16 mouse cellular contexts compared by ENCODE assay signal in genomic region chr16:28089489-28090134, GRCm38 (mm10).
DNase-seq lines count a peak whose midpoint lies in the region; ATAC-seq and TF ChIP-seq lines count a peak whose summit lies in the region.
"Had no signal": no experiment of that assay in that cellular context is flagged by ENCODE, and none has a peak within 500 bp of the region (broad histone marks: within the 10 kb centered on the region; RNA-seq: fewer than 3 reads in every experiment).

No protein-coding gene starts in this region.

- ATAC-seq in midbrain, embryonic 16.5 days = peak; percentile 36; the same call in 1 of the 2 replicates
- ATAC-seq: intestine, embryonic 16.5 days; liver, embryonic 12.5 days had no signal

- TF ChIP-seq CTCF in cortical plate, adult 2 months (IDR thresholded peaks at IDR 0.05; ENCODE audit: extremely low read depth, insufficient read depth, low read length) = no peak

- peak; percentile 10 to 45 for DNase-seq in left cerebral cortex, adult 9 months (ENCODE audit: low spot score in 2 of 2)
- DNase-seq in left cerebral cortex, adult 11 months (ENCODE audit: low spot score) = no peak
- peak; percentile 36 for DNase-seq in R1 (ENCODE audit: low read depth, low spot score)
- DNase-seq in thymus, adult 18-20 months = no peak
- DNase-seq in gastrocnemius, postnatal 36 days = no peak
- DNase-seq: cerebellum, adult 9-10 months; gastrocnemius, adult 2 months; heart, postnatal 10 days; kidney, postnatal 36 days; layer of hippocampus, postnatal 36 days had no signal

- H3K4me3 ChIP-seq in cortical plate, adult 2 months (ENCODE audit: insufficient read depth, low read length) = no peak overlapping the region
- H3K4me3 ChIP-seq in midbrain, embryonic 16.5 days (ENCODE audit: low read depth, low read length) = no peak overlapping the region
- H3K4me3 ChIP-seq: erythroblast, embryonic 14.5 days; gastrocnemius, adult 2 months; liver, embryonic 12.5 days; megakaryocyte, embryonic 14.5 days had no signal

- H3K9me3 ChIP-seq in midbrain, embryonic 16.5 days (replicated peaks; ENCODE audit: control insufficient read depth, low read length, poor library complexity, severe bottlenecking) = no peaks in the 10 kb centered on the region
- H3K9me3 ChIP-seq: liver, embryonic 12.5 days had no signal

- no peak overlapping the region for H3K9ac ChIP-seq in midbrain, embryonic 16.5 days (ENCODE audit: low read depth, low read length)
- H3K9ac ChIP-seq: liver, embryonic 12.5 days had no signal

- H3K36me3 ChIP-seq in midbrain, embryonic 16.5 days (ENCODE audit: control insufficient read depth, insufficient read depth, low read length) = no peaks in the 10 kb centered on the region
- H3K36me3 ChIP-seq: liver, embryonic 12.5 days had no signal

- 24% methylated on average over 6 of the region's 6 CpGs for WGBS in midbrain, embryonic 16.5 days

- H3K4me2 ChIP-seq in midbrain, embryonic 16.5 days (ENCODE audit: low read length) = no peak overlapping the region
- H3K4me2 ChIP-seq: liver, embryonic 12.5 days had no signal

- no peaks in the 10 kb centered on the region for H3K27me3 ChIP-seq in midbrain, embryonic 16.5 days (ENCODE audit: control insufficient read depth, insufficient read depth, low read depth, low read length)
- H3K27me3 ChIP-seq: liver, embryonic 12.5 days; megakaryocyte, embryonic 14.5 days had no signal

- intact Hi-C loops in gastrocnemius, postnatal 36 days (cut with DNase I) = no loop called here

- 0 out of 2 replicates have a peak overlapping the region, but pooled peaks have one; percentile 15 for H3K27ac ChIP-seq in cortical plate, adult 2 months (ENCODE audit: insufficient read depth, low read length)
- peak overlapping the region; percentile 53; the same call in 1 of the 2 replicates for H3K27ac ChIP-seq in midbrain, embryonic 16.5 days (ENCODE audit: low read length)
- H3K27ac ChIP-seq: gastrocnemius, adult 2 months; liver, embryonic 12.5 days had no signal

- H3K4me1 ChIP-seq in cortical plate, adult 2 months (ENCODE audit: control insufficient read depth, insufficient read depth, low read length) = peaks cover 2% of the 10 kb centered on the region; the same call in 1 of the 2 replicates
- H3K4me1 ChIP-seq in midbrain, embryonic 16.5 days (ENCODE audit: control insufficient read depth, insufficient read depth, low read length) = peaks cover 4% of the 10 kb centered on the region; the same call in 1 of the 2 replicates
- H3K4me1 ChIP-seq: liver, embryonic 12.5 days; megakaryocyte, embryonic 14.5 days had no signal

- no peak for TF ChIP-seq POLR2A in cortical plate, adult 2 months (IDR thresholded peaks at IDR 0.05; ENCODE audit: extremely low read depth, insufficient read depth, low read length)

Comparison
In these comparisons a context has a peak if more than half of its experiments do, and no peak if none do; other contexts are left out.
1. DNase-seq: peak in left cerebral cortex, adult 9 months (2 of 2) and R1 (single experiment); none in left cerebral cortex, adult 11 months (single experiment), thymus, adult 18-20 months (0 of 2) and gastrocnemius, postnatal 36 days (0 of 2).